Mouse (Mus musculus): Measurements from ENCODE around the gene Etl4. TPM values are rescaled to one million over a fixed set of nuclear protein-coding genes. Genes with fewer than 3 reads are reported as not detected.
"Not testable (repeated sequence)": the region's sequence is repeated elsewhere in the genome, so short reads cannot be mapped to it uniquely, and the experiment has no call there.

The Etl4 gene
- total RNA-seq, 2 experiments from 2014 or later = not detected

- no peak for ATAC-seq (replicated peaks; ENCODE audit: low FRiP score, low TSS enrichment, poor library complexity, severe bottlenecking)
Measured at GRCm38 (mm10) chr2:20138426-20138825, 228.8 kb downstream of the Etl4 start.

GRCm38 (mm10) chr2:20145368-20145767, 235.8 kb downstream of the Etl4 start:
- no peak for ATAC-seq (replicated peaks; ENCODE audit: low FRiP score, low TSS enrichment, poor library complexity, severe bottlenecking)

- ATAC-seq (replicated peaks; ENCODE audit: low FRiP score, low TSS enrichment, poor library complexity, severe bottlenecking) = no peak
Measured at GRCm38 (mm10) chr2:20167073-20167472, 257.5 kb downstream of the Etl4 start.

- no peak for ATAC-seq (replicated peaks; ENCODE audit: low FRiP score, low TSS enrichment, poor library complexity, severe bottlenecking)
Measured at GRCm38 (mm10) chr2:20167566-20167965, 258.0 kb downstream of the Etl4 start.

GRCm38 (mm10) chr2:20168156-20168555, 258.6 kb downstream of the Etl4 start:
- ATAC-seq (replicated peaks; ENCODE audit: low FRiP score, low TSS enrichment, poor library complexity, severe bottlenecking) = no peak

- ATAC-seq (replicated peaks; ENCODE audit: low FRiP score, low TSS enrichment, poor library complexity, severe bottlenecking) = not testable (repeated sequence)
Measured at GRCm38 (mm10) chr2:20176456-20177184, 267.0 kb downstream of the Etl4 start.

- not testable (repeated sequence) for ATAC-seq (replicated peaks; ENCODE audit: low FRiP score, low TSS enrichment, poor library complexity, severe bottlenecking)
Measured at GRCm38 (mm10) chr2:20177236-20177635, 267.7 kb downstream of the Etl4 start.

- not testable (repeated sequence) for ATAC-seq (replicated peaks; ENCODE audit: low FRiP score, low TSS enrichment, poor library complexity, severe bottlenecking)
Measured at GRCm38 (mm10) chr2:20180561-20180960, 271.0 kb downstream of the Etl4 start.

GRCm38 (mm10) chr2:20187223-20187622, 277.6 kb downstream of the Etl4 start:
- not testable (repeated sequence) for ATAC-seq (replicated peaks; ENCODE audit: low FRiP score, low TSS enrichment, poor library complexity, severe bottlenecking)

GRCm38 (mm10) chr2:20203011-20203410, 293.4 kb downstream of the Etl4 start:
- no peak for ATAC-seq (replicated peaks; ENCODE audit: low FRiP score, low TSS enrichment, poor library complexity, severe bottlenecking)

- no peak for ATAC-seq (replicated peaks; ENCODE audit: low FRiP score, low TSS enrichment, poor library complexity, severe bottlenecking)
Measured at GRCm38 (mm10) chr2:20206647-20207046, 297.1 kb downstream of the Etl4 start.

- ATAC-seq (replicated peaks; ENCODE audit: low FRiP score, low TSS enrichment, poor library complexity, severe bottlenecking) = no peak
Measured at GRCm38 (mm10) chr2:20208683-20209194, 299.2 kb downstream of the Etl4 start.

GRCm38 (mm10) chr2:20209359-20209758, 299.8 kb downstream of the Etl4 start:
- no peak for ATAC-seq (replicated peaks; ENCODE audit: low FRiP score, low TSS enrichment, poor library complexity, severe bottlenecking)

GRCm38 (mm10) chr2:20216275-20216674, 306.7 kb downstream of the Etl4 start:
- no peak for ATAC-seq (replicated peaks; ENCODE audit: low FRiP score, low TSS enrichment, poor library complexity, severe bottlenecking)

- ATAC-seq (replicated peaks; ENCODE audit: low FRiP score, low TSS enrichment, poor library complexity, severe bottlenecking) = no peak
Measured at GRCm38 (mm10) chr2:20216686-20217437, 307.3 kb downstream of the Etl4 start.

- ATAC-seq (replicated peaks; ENCODE audit: low FRiP score, low TSS enrichment, poor library complexity, severe bottlenecking) = no peak
Measured at GRCm38 (mm10) chr2:20231371-20231770, 321.8 kb downstream of the Etl4 start.

GRCm38 (mm10) chr2:20248043-20248664, 338.6 kb downstream of the Etl4 start:
- ATAC-seq (replicated peaks; ENCODE audit: low FRiP score, low TSS enrichment, poor library complexity, severe bottlenecking) = no peak

GRCm38 (mm10) chr2:20249403-20249802, 339.8 kb downstream of the Etl4 start:
- ATAC-seq (replicated peaks; ENCODE audit: low FRiP score, low TSS enrichment, poor library complexity, severe bottlenecking) = no peak

GRCm38 (mm10) chr2:20276124-20276523, 366.5 kb downstream of the Etl4 start:
- no peak for ATAC-seq (replicated peaks; ENCODE audit: low FRiP score, low TSS enrichment, poor library complexity, severe bottlenecking)

GRCm38 (mm10) chr2:20281903-20282302, 372.3 kb downstream of the Etl4 start:
- ATAC-seq (replicated peaks; ENCODE audit: low FRiP score, low TSS enrichment, poor library complexity, severe bottlenecking) = no peak
